In the genomic region with DNA sequence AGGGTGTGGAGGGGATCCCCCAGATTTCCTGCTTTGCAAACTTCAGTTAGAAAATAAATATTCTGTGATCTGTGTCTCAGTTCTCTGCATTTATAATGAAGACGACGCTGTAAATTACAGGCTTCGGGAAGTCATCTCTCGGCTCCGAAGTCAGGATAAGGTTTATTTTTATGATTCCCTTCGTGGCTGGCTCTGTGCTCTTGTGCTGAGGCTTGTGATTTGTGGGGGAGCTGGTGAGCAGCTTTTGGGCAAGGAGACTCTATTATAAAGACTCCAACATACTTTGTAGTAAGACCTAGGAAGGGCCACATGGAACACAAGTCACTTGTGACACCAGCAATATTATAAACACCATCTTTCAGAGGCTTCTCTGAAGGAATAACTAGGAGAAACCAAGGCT, we compare ENCODE assay signal across 21 mouse cellular contexts.
"Had no signal": no experiment of that assay in that cellular context is flagged by ENCODE, and none has a peak within 500 bp of the region (broad histone marks: within the 10 kb centered on the region; RNA-seq: fewer than 3 reads in every experiment).

No protein-coding gene starts in this region.

- H3K4me3 ChIP-seq: left cerebral cortex, adult 2 months; midbrain, embryonic 12.5 days; midbrain, embryonic 15.5 days; neural tube, embryonic 12.5 days; neural tube, embryonic 15.5 days had no signal

- ATAC-seq: liver, postnatal 0 days; lung, postnatal 0 days; midbrain, embryonic 15.5 days had no signal

- DNase-seq: kidney, postnatal 14 days; kidney, postnatal 4 days; layer of hippocampus, adult 9-11 months; layer of hippocampus, postnatal 36 days; liver, postnatal 0 days; lung, embryonic 14.5 days; right cerebral cortex, adult 18-20 months; right cerebral cortex, postnatal 14 days; right cerebral cortex, postnatal 4 days; thymus, adult 2 months; thymus, postnatal 14 days; thymus, postnatal 4 days had no signal

- H3K27ac ChIP-seq: left cerebral cortex, adult 2 months; liver, embryonic 14.5 days; macrophage; midbrain, embryonic 12.5 days; midbrain, embryonic 15.5 days; neural tube, embryonic 12.5 days; neural tube, embryonic 15.5 days; stomach, postnatal 0 days had no signal
